Mouse (Mus musculus) cerebellum, adult 2 months (tissue): ENCODE measurements at regions not wholly inside any gene's neighbourhood (a gene's known extent, or its start where the extent isn't known, plus 50 kb on each side); places are given as distances from the start of the nearest gene placed in this dataset.
A peak's percentile ranks its signal among the peaks of the same experiment; 100 is the strongest.

ENCODE experiments used
- DNase-seq, 2 experiments: peaks; one replicate each; pipeline ENCODE4 v3.0.0; 2021
- H3K27ac ChIP-seq: fragments of 200-500 bp; 2 replicates; pipeline ENCODE4 v1.5.1; 2012; ENCODE audit warnings: low read length, control low read depth, inconsistent platforms; ENCODE audit not compliant: insufficient read depth
- H3K27me3 ChIP-seq: fragments of 200-500 bp; 2 replicates; pipeline ENCODE4 v1.6.1; 2012; ENCODE audit warnings: inconsistent platforms, mild to moderate bottlenecking, low read length, moderate library complexity; ENCODE audit not compliant: control insufficient read depth, insufficient read depth
- H3K4me1 ChIP-seq: fragments of 200-500 bp; 2 replicates; pipeline ENCODE4 v1.6.1; 2011; ENCODE audit warnings: low read length; ENCODE audit not compliant: control insufficient read depth, insufficient read depth
- H3K4me3 ChIP-seq: fragments of 200-500 bp; replicated peaks from 2 replicates; pipeline ENCODE3; 2011; ENCODE audit warnings: mild to moderate bottlenecking, low read depth, low read length, control low read depth; ENCODE audit not compliant: insufficient read depth
- CTCF ChIP-seq: fragments of 200-500 bp; IDR thresholded peaks from 2 replicates; pipeline ENCODE4 v1.5.1; 2011; ENCODE audit warnings: low read depth, mild to moderate bottlenecking, control low read depth, low read length, moderate library complexity, borderline replicate concordance; ENCODE audit not compliant: insufficient read depth
- POLR2A ChIP-seq: fragments of 200-500 bp; IDR thresholded peaks from 2 replicates; pipeline ENCODE4 v1.6.1; 2011; ENCODE audit warnings: low read length, control low read depth, borderline replicate concordance; ENCODE audit not compliant: insufficient read depth
- WGBS: fragments of 180-500 bp; shearing (Covaris S2); methylation state at CpG from one replicate; pipeline ENCODE4 v1.1.7; 2018; 5-methylcytosine and 5-hydroxymethylcytosine counted together

DNA sequence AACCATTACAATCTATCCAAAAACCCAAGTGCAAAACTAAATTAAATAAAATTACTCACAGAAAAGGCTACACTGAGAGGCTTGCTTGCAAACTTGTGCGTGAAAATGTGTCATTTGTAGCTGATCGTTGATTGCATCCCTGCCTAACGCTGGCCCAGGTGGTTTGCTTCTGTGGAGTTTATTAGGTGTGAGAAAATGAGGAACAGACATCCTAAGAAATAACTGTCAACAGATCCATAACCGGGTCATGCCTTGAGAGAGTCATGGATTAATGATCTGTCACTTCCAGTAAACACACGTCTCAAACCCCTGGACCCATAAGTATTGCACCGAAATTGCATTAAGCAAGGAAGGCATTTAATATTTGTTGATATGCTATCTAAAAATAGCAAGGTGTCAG lies 73.4 kb upstream of the Tmem18 start:
- TF ChIP-seq POLR2A (no peak), CTCF (no peak)
- Histone ChIP-seq H3K4me3 (no peak overlapping the region), H3K4me1 (no peaks in the 10 kb centered on the region), H3K27me3 (no peaks in the 10 kb centered on the region), H3K27ac (no peak overlapping the region)
- 92% methylated on average over 6 of the region's 6 CpGs for WGBS
- no peak for DNase-seq

DNA sequence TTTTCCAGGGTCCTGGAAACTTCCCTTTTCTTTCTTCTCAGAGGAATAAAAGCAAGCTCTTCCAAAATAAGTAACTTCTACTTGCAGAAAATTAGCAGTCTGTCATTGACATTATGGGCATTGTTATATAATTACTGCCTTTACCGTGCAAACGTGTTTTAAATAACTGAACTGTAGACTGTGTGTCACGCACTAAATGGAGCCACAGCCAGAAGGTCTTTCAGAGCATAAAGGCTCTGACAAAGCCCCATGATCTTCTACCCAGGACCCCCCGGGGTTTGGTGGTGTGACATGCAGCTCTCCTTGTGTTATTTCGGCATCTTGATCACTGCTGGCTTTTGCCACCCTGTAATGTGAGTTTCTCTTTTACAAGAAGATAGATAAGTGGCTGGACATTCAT lies 100.9 kb upstream of the Tmem18 start:
- H3K4me3 ChIP-seq = no peak overlapping the region
- TF ChIP-seq POLR2A (no peak), CTCF (no peak)
- 26% methylated on average over 5 of the region's 5 CpGs for WGBS
- no peaks in the 10 kb centered on the region for H3K27me3 ChIP-seq
- no peak for DNase-seq
- no peaks in the 10 kb centered on the region for H3K4me1 ChIP-seq
- no peak overlapping the region for H3K27ac ChIP-seq

DNA sequence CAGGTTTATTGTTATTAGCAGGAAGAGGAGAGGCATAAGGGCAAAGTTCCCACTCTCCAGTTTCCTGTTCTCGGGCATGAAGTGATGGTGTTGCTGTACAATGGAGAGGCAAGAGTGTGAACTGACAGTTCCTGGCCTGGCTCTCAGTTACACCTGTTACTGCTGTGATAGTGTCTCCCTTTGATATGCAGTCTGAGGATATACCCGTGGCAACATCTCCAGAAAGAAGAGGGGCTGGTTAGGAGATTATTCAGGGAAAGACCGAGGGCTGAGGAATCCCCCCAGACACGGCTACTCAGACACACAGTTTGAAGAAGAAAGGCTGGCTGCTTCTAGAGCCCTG lies 100.3 kb upstream of the Sntg2 start:
- no peaks in the 10 kb centered on the region for H3K4me1 ChIP-seq
- no peak overlapping the region for H3K4me3 ChIP-seq
- no peak overlapping the region for H3K27ac ChIP-seq
- TF ChIP-seq CTCF (no peak), POLR2A (no peak)
- WGBS = 67% methylated on average over 4 of the region's 4 CpGs
- H3K27me3 ChIP-seq = no peaks in the 10 kb centered on the region
- no peak for DNase-seq

DNA sequence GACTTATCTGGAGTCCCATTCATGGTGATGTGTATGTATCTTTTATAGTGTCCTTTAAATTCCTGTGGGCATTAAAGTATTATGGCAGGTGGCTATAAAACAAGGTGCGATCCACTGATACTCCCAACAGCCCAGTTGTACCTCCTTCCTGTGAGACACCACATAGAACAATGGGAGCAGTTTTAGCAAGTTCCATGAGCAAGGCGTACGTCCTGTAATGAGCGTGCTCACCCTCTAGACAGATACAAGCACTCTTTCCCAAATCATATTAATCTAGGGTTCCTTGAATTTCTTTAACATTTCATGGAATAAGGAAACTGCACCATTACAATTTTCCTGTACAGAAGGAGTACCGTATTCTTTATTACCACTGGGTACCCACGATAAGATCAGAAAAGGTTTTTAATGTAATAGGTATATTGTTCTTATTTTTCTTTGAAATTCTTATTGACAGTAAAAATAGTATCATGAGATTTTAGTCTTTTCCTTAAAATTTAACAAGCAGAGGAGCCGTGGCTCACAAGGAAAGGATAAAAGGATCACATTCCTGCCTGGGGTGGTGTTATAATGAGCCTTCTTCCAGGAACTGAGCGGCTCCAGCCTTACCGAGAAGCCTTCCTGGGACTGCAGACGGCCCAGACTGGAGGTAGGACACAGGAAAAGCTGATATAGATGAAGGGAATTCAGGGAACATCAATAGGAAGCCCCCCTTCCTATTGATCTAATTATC lies 99.7 kb upstream of the Sntg2 start:
- no peaks in the 10 kb centered on the region for H3K4me1 ChIP-seq
- no peak overlapping the region for H3K4me3 ChIP-seq
- no peak for DNase-seq
- WGBS = 82% methylated on average over 10 of the region's 10 CpGs
- no peaks in the 10 kb centered on the region for H3K27me3 ChIP-seq
- TF ChIP-seq POLR2A (no peak), CTCF (no peak)
- no peak overlapping the region for H3K27ac ChIP-seq

DNA sequence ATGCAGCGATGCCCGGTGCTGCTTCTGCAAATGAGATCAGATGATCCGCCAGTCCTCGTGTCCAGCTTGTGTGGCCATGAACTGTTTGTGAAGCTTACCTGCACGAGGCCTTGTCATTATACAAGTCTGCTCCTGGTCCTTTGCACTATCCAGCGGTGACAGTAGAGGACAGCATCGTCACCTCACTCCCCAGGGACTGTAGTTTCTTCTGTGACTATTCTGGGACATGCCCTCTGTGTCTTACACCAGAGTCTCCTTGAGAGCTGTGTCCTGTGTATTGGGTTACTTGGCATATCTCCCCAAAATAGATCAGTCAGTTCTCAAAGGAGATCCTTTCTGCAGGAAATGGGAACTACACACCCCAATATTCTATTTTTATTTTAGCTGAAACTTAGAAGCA lies 94.0 kb upstream of the Sntg2 start:
- TF ChIP-seq CTCF (no peak), POLR2A (no peak)
- DNase-seq = peak in 1 of 2 experiments; percentile 4
- no peak overlapping the region for H3K27ac ChIP-seq
- H3K4me3 ChIP-seq = no peak overlapping the region
- H3K4me1 ChIP-seq = no peaks in the 10 kb centered on the region
- no peaks in the 10 kb centered on the region for H3K27me3 ChIP-seq
- WGBS = 65% methylated on average over 7 of the region's 7 CpGs

DNA sequence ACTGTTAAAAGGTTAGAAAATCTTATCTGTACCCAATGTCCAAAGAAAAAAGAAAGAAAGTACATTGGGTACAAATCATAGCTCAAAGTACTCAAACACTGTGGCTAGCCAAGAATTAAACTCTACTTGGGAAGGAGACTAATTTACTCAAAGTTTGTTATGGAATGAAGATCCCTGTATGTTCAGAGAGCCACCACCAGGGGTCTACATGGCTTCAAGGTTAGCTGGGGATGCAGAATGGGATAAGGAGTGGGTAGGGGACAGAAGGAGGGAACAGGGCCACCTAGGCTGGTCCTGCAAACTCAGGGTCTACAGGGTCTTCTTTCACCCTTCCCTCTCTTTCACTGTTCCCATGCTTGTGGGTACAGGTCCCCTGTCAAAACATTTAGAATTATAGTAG lies 77.4 kb upstream of the Sntg2 start:
- no peak for DNase-seq
- Histone ChIP-seq H3K27ac (no peak overlapping the region), H3K27me3 (no peaks in the 10 kb centered on the region), H3K4me3 (no peak overlapping the region), H3K4me1 (no peaks in the 10 kb centered on the region)
- no peak for TF ChIP-seq POLR2A
- TF ChIP-seq CTCF = no peak

DNA sequence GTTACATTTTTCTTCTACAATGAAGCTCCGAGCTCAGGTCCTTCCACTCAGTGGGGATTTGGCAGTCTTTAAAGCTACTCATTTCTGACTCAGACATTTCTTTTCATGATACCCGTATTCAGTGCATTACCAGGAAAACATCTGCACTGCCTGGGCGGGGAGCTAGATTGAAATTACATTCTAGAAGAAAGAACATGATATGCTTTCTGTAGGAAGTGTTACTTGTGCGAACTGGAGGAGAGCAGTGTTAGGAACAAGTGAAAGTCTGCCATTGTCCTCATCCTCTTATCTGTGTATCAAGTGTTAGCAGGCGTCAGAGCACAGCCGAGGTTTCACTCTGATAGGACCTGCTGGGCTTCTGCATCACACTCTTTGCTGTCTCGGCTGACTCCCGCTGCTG lies 61.7 kb upstream of the Sntg2 start:
- DNase-seq = no peak
- TF ChIP-seq CTCF = no peak
- TF ChIP-seq POLR2A = no peak

DNA sequence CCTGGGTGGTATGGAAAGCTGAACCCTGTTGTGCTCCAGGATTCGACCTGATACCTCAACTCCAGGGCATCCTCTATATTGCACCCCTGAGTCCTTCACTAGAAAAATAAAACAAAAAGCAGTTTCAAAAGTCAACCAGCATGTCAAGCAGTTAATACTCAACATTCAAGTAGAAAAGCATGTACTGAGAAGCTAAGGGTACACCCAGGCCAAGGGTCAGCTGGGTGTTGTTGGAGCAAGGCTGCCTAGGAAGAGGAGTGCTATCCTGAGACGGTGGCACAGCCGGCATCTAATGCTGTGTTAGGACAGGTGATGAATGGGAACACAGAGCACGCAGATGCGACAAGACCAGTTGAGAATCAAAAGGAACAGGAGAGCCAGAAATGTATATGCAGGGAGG lies 59.7 kb upstream of the Sntg2 start:
- no peak for DNase-seq
- Histone ChIP-seq H3K27me3 (no peaks in the 10 kb centered on the region), H3K4me1 (no peaks in the 10 kb centered on the region), H3K27ac (no peak overlapping the region), H3K4me3 (no peak overlapping the region)
- WGBS = 89% methylated on average over 5 of the region's 5 CpGs
- no peak for TF ChIP-seq CTCF
- TF ChIP-seq POLR2A = no peak

More for the DNA sequence above, 61.7 kb upstream of the Sntg2 start:
- H3K27me3 ChIP-seq = no peaks in the 10 kb centered on the region
- no peaks in the 10 kb centered on the region for H3K4me1 ChIP-seq
- no peak overlapping the region for H3K27ac ChIP-seq
- no peak overlapping the region for H3K4me3 ChIP-seq
- whole genome bisulfite sequencing = 71% methylated on average over 8 of the region's 8 CpGs
